Mouse (Mus musculus): ENCODE results near the gene Wdr62. TPM values are rescaled to one million over a fixed set of nuclear protein-coding genes. Genes with fewer than 3 reads are reported as not detected.

The Wdr62 gene
- polyA plus RNA-seq, 1 experiment from 2014 or later: 7.1 TPM

DNA sequence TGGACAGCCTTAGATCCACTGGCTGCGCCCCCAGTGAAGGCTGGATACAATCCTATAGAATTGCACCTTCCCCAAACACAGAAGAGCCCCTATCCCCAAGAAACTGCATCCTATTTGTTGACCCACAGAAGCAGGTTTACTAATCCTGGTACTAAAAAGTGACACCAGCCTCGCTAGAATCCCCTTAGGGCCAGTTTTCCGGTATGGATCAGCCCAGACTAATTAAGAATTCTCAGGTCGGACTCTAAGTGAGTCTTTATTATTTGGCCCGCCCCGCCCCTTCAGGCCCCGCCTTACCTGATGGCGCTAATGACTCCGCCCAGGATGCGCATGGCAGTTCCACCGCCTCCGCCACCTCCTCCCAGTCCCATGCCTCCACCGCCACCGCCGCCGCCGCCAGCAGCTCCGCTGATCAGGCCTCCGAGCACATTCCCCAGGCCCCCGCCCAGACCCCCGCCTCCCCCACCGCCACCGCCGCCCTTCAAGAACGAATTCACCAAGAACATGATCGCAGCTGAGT lies 86.6 kb downstream of the Wdr62 start:
- Histone ChIP-seq H3K27ac (replicated peaks) (peak overlapping the region; percentile 93), H3K9ac (peak overlapping the region; percentile 98), H3K4me3 (peak overlapping the region; percentile 91), H3K4me2 (peak overlapping the region; percentile 93), H3K27me3 (replicated peaks) (no peaks in the 10 kb centered on the region), H3K9me3 (no peaks in the 10 kb centered on the region), H3K4me1 (peaks cover 27% of the 10 kb centered on the region), H3K36me3 (peaks cover 40% of the 10 kb centered on the region)
- under 1% methylated on average over 20 of the region's 26 CpGs for WGBS
- ATAC-seq (ENCODE audit: extremely low read depth, insufficient number of reproducible peaks, low FRiP score, low TSS enrichment): peak; percentile 71

DNA sequence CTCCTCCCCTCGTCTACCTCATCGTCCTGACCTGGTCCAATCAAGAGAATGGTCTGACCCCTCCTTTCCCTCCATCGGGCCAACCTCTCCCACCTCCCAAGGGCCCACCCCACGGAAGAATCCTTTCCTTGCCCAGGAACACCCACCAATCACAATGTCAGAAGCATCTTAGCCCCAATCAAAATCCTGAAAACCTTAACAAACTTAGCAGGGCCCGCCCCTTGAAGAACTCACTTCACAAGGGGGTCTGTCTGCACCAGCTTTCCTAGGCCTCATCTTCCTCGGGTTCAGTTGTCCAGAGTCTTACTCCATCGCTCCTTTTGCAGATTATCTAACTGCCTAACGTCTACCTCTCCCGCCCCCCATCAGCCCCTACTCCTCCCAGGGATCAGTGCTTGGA lies 87.2 kb downstream of the Wdr62 start:
- Histone ChIP-seq H3K9ac (peak overlapping the region; percentile 98), H3K4me1 (peaks cover 21% of the 10 kb centered on the region), H3K4me3 (peak overlapping the region; percentile 91), H3K9me3 (no peaks in the 10 kb centered on the region), H3K36me3 (peaks cover 47% of the 10 kb centered on the region), H3K27ac (replicated peaks) (peak overlapping the region; percentile 93; the same call in 1 of the 2 replicates), H3K4me2 (peak overlapping the region; percentile 93), H3K27me3 (replicated peaks) (no peaks in the 10 kb centered on the region)
- no peak for ATAC-seq (ENCODE audit: extremely low read depth, insufficient number of reproducible peaks, low FRiP score, low TSS enrichment)
- WGBS: 22% methylated on average over 9 of the region's 9 CpGs

DNA sequence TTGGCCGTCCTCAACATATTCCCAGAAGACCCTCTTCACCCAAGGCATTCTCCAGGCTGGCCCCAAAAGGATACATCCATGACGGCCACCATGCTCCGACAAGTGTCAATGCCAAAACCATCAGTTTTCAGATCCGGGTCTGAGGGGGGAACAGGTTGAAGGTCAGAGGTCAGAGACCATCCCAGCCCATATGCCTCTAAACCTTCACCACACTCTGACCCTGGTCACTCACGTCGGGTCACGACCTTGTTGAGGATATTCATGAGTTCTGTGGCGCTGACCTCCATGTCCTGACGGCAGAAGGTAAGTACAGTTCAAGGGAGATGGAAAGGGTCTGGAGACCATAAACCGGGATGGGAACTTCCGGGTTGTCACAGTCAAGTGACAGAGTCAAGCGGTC lies 88.1 kb downstream of the Wdr62 start:
- WGBS: 87% methylated on average over 12 of the region's 12 CpGs
- Histone ChIP-seq H3K36me3 (peaks cover 56% of the 10 kb centered on the region), H3K4me2 (no peak overlapping the region), H3K4me3 (no peak overlapping the region), H3K9me3 (no peaks in the 10 kb centered on the region), H3K4me1 (peaks cover 20% of the 10 kb centered on the region), H3K9ac (no peak overlapping the region; the same call in 1 of the 2 replicates), H3K27ac (replicated peaks) (no peak overlapping the region), H3K27me3 (replicated peaks) (no peaks in the 10 kb centered on the region)
- ATAC-seq (ENCODE audit: extremely low read depth, insufficient number of reproducible peaks, low FRiP score, low TSS enrichment): no peak

Other genes with a start within 250 kb of the Wdr62 start
- 2.5 and 4.0 TPM in 2 replicates for gene Zfp14, start 229.0 kb downstream of the Wdr62 start, polyA plus RNA-seq (2015; fragmentation: Nextera tagmentation; extraction: Ambion mirVana)
- 4.2 and 4.6 TPM in 2 replicates for gene Zfp82, start 207.5 kb downstream of the Wdr62 start, polyA plus RNA-seq (2015; fragmentation: Nextera tagmentation; extraction: Ambion mirVana)
- 0.29 TPM in 1 of 2 replicates, not detected in the other for gene Gm26920, start 190.0 kb downstream of the Wdr62 start, polyA plus RNA-seq (2015; fragmentation: Nextera tagmentation; extraction: Ambion mirVana)
- gene Zfp566, start 189.9 kb downstream of the Wdr62 start, polyA plus RNA-seq (2015; fragmentation: Nextera tagmentation; extraction: Ambion mirVana): 4.7 and 6.0 TPM in 2 replicates
- gene Zfp260, start 185.6 kb downstream of the Wdr62 start, polyA plus RNA-seq (2015; fragmentation: Nextera tagmentation; extraction: Ambion mirVana): 70.2 and 76.4 TPM in 2 replicates
- 9.6 and 10.0 TPM in 2 replicates for gene Zfp382, start 158.5 kb downstream of the Wdr62 start, polyA plus RNA-seq (2015; fragmentation: Nextera tagmentation; extraction: Ambion mirVana)
- gene Zfp146, start 110.7 kb downstream of the Wdr62 start, polyA plus RNA-seq (2015; fragmentation: Nextera tagmentation; extraction: Ambion mirVana): 8.6 and 9.5 TPM in 2 replicates
- 330 and 354 TPM in 2 replicates for gene Cox7a1, start 96.3 kb downstream of the Wdr62 start, polyA plus RNA-seq (2015; fragmentation: Nextera tagmentation; extraction: Ambion mirVana)
- gene Capns1, start 81.6 kb downstream of the Wdr62 start, polyA plus RNA-seq (2015; fragmentation: Nextera tagmentation; extraction: Ambion mirVana): 76.8 and 81.8 TPM in 2 replicates
- 113 and 123 TPM in 2 replicates for gene Polr2i, start 48.5 kb downstream of the Wdr62 start, polyA plus RNA-seq (2015; fragmentation: Nextera tagmentation; extraction: Ambion mirVana)
- gene Tbcb, start 48.1 kb downstream of the Wdr62 start, polyA plus RNA-seq (2015; fragmentation: Nextera tagmentation; extraction: Ambion mirVana): 145 and 170 TPM in 2 replicates
- gene Ovol3, start 44.7 kb downstream of the Wdr62 start, polyA plus RNA-seq (2015; fragmentation: Nextera tagmentation; extraction: Ambion mirVana): not detected in 2 replicates
- 0.37 and 0.39 TPM in 2 replicates for gene Thap8, start 325 bp downstream of the Wdr62 start, polyA plus RNA-seq (2015; fragmentation: Nextera tagmentation; extraction: Ambion mirVana)
- 10.2 and 14.9 TPM in 2 replicates for gene Clip3, start 11.3 kb upstream of the Wdr62 start, polyA plus RNA-seq (2015; fragmentation: Nextera tagmentation; extraction: Ambion mirVana)
- 60.5 and 66.1 TPM in 2 replicates for gene Alkbh6, start 28.3 kb upstream of the Wdr62 start, polyA plus RNA-seq (2015; fragmentation: Nextera tagmentation; extraction: Ambion mirVana)
- gene Syne4, start 34.4 kb upstream of the Wdr62 start, polyA plus RNA-seq (2015; fragmentation: Nextera tagmentation; extraction: Ambion mirVana): 18.3 and 20.2 TPM in 2 replicates
- 2.5 and 3.3 TPM in 2 replicates for gene E130208F15Rik, start 41.3 kb upstream of the Wdr62 start, polyA plus RNA-seq (2015; fragmentation: Nextera tagmentation; extraction: Ambion mirVana)
- 14.6 and 15.1 TPM in 2 replicates for gene Sdhaf1, start 43.5 kb upstream of the Wdr62 start, polyA plus RNA-seq (2015; fragmentation: Nextera tagmentation; extraction: Ambion mirVana)
- 1.9 TPM in 2 replicates for gene Lrfn3, start 82.4 kb upstream of the Wdr62 start, polyA plus RNA-seq (2015; fragmentation: Nextera tagmentation; extraction: Ambion mirVana)
- gene Tyrobp, start 133.3 kb upstream of the Wdr62 start, polyA plus RNA-seq (2015; fragmentation: Nextera tagmentation; extraction: Ambion mirVana): 27.8 and 28.7 TPM in 2 replicates
- 0.66 and 0.90 TPM in 2 replicates for gene Hcst, start 139.4 kb upstream of the Wdr62 start, polyA plus RNA-seq (2015; fragmentation: Nextera tagmentation; extraction: Ambion mirVana)
- 1.2 and 1.4 TPM in 2 replicates for gene Nfkbid, start 141.3 kb upstream of the Wdr62 start, polyA plus RNA-seq (2015; fragmentation: Nextera tagmentation; extraction: Ambion mirVana)
- 26.8 and 29.5 TPM in 2 replicates for gene Aplp1, start 165.1 kb upstream of the Wdr62 start, polyA plus RNA-seq (2015; fragmentation: Nextera tagmentation; extraction: Ambion mirVana)
- gene Kirrel2, start 177.3 kb upstream of the Wdr62 start, polyA plus RNA-seq (2015; fragmentation: Nextera tagmentation; extraction: Ambion mirVana): 0.45 and 0.49 TPM in 2 replicates
- gene Nphs1, start 177.9 kb upstream of the Wdr62 start, polyA plus RNA-seq (2015; fragmentation: Nextera tagmentation; extraction: Ambion mirVana): 0.12 TPM in 1 of 2 replicates, not detected in the other
- gene Prodh2, start 213.2 kb upstream of the Wdr62 start, polyA plus RNA-seq (2015; fragmentation: Nextera tagmentation; extraction: Ambion mirVana): 0.13 and 1.0 TPM in 2 replicates